Mouse (Mus musculus) liver, embryonic 15.5 days (tissue): ENCODE measurements around the gene Ofd1. TPM values are rescaled to one million over a fixed set of nuclear protein-coding genes. Genes with fewer than 3 reads are reported as not detected.

Experiments
- ATAC-seq: fragments of 200-750 bp; cut with Nextera tagmentation; 2 replicates; pipeline ENCODE4 v1.8.0; 2017; ENCODE audit warnings: moderate number of reproducible peaks, mild to moderate bottlenecking, moderate library complexity; ENCODE audit not compliant: insufficient read depth
- H3K27ac ChIP-seq: fragments of 300-500 bp; sonication (generic); replicated peaks from 2 replicates; pipeline ENCODE4 v1.5.1; 2015; ENCODE audit warnings: mild to moderate bottlenecking, inconsistent platforms
- H3K27me3 ChIP-seq: fragments of 300-500 bp; sonication (generic); 2 replicates; pipeline ENCODE4 v1.6.1; 2015; ENCODE audit warnings: mild to moderate bottlenecking, inconsistent platforms
- H3K36me3 ChIP-seq: fragments of 300-500 bp; sonication (generic); replicated peaks from 2 replicates; pipeline ENCODE4 v1.6.1; 2015; ENCODE audit warnings: moderate library complexity, mild to moderate bottlenecking, inconsistent platforms
- H3K4me1 ChIP-seq: fragments of 300-500 bp; sonication (generic); replicated peaks from 2 replicates; pipeline ENCODE4 v1.6.1; 2015; ENCODE audit warnings: inconsistent platforms
- H3K4me2 ChIP-seq: fragments of 300-500 bp; sonication (generic); 2 replicates; pipeline ENCODE4 v1.6.1; 2015; ENCODE audit warnings: moderate library complexity, mild to moderate bottlenecking, inconsistent platforms
- H3K4me3 ChIP-seq: fragments of 300-500 bp; sonication (generic); replicated peaks from 2 replicates; pipeline ENCODE4 v1.5.1; 2015; ENCODE audit warnings: mild to moderate bottlenecking, inconsistent platforms
- H3K9ac ChIP-seq: fragments of 300-500 bp; sonication (generic); 2 replicates; pipeline ENCODE4 v1.6.1; 2015; ENCODE audit warnings: moderate library complexity, mild to moderate bottlenecking, inconsistent platforms
- H3K9me3 ChIP-seq: fragments of 300-500 bp; sonication (generic); replicated peaks from 2 replicates; pipeline ENCODE4 v1.6.1; 2016; ENCODE audit warnings: inconsistent platforms
- WGBS: fragments of 180-500 bp; shearing (Covaris S2); methylation state at CpG from one replicate; pipeline ENCODE4 v1.1.7; 2015; ENCODE audit warnings: mixed read lengths; ENCODE audit not compliant: insufficient replicate concordance; 5-methylcytosine and 5-hydroxymethylcytosine counted together
- polyA plus RNA-seq: library from polyadenylated mRNA; unstranded; fragments of >200 nt; fragmentation: Nextera tagmentation; extraction: Ambion mirVana; gene quantifications from 2 replicates; pipeline ENCODE4 v1.2.1, GENCODE M21; 2015

Ofd1 gene
- polyA plus RNA-seq, 1 experiment from 2014 or later = 2.2 TPM

- no peak overlapping the region for H3K4me3 ChIP-seq
- no peaks in the 10 kb centered on the region for H3K9me3 ChIP-seq
- 67% methylated on average over 2 of the region's 2 CpGs for WGBS
Measured at GRCm38 (mm10) chrX:166434812-166435211, 5.7 kb downstream of the Ofd1 start.

GRCm38 (mm10) chrX:166416196-166416595 lies 24.3 kb downstream of the Ofd1 start:
- WGBS = 46% methylated on average over 5 of the region's 6 CpGs
- no peak overlapping the region for H3K9ac ChIP-seq
- no peak overlapping the region for H3K27ac ChIP-seq
- no peaks in the 10 kb centered on the region for H3K36me3 ChIP-seq
- no peaks in the 10 kb centered on the region for H3K9me3 ChIP-seq
- H3K27me3 ChIP-seq = no peaks in the 10 kb centered on the region
- ATAC-seq = no peak
- H3K4me1 ChIP-seq = no peaks in the 10 kb centered on the region
- H3K4me2 ChIP-seq = no peak overlapping the region
- H3K4me3 ChIP-seq = no peak overlapping the region

More at GRCm38 (mm10) chrX:166434812-166435211, 5.7 kb downstream of the Ofd1 start:
- no peak for ATAC-seq
- Histone ChIP-seq H3K9ac (no peak overlapping the region), H3K27me3 (no peaks in the 10 kb centered on the region; the same call in 1 of the 2 replicates), H3K27ac (no peak overlapping the region), H3K4me2 (no peak overlapping the region), H3K4me1 (0 out of 2 replicates have a peak, but pooled peaks cover 4% of the 10 kb centered on the region), H3K36me3 (0 out of 2 replicates have a peak, but pooled peaks cover 3% of the 10 kb centered on the region)

DNA sequence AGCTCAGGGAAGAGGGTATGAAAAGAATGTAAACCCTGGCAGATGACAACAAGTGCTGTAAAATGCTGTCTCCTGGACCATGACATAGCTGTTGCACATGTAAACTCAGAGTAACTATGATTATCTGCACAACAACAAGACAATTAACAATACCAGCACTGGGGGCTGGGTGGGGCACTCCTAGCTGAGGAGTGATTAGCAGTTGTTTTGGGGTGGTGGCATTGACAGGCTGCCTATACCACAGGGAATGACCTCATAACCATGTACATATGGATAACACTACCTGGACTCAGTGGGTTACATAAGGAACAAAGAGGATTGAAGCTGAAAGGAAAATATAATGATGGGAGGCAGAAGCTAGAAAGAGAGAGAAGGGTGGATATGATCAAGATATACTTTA lies 32.6 kb downstream of the Ofd1 start:
- Histone ChIP-seq H3K9me3 (no peaks in the 10 kb centered on the region), H3K4me2 (no peak overlapping the region), H3K27ac (no peak overlapping the region), H3K4me3 (no peak overlapping the region), H3K4me1 (no peaks in the 10 kb centered on the region), H3K36me3 (peaks cover 5% of the 10 kb centered on the region; the same call in 1 of the 2 replicates), H3K27me3 (no peaks in the 10 kb centered on the region; the same call in 1 of the 2 replicates), H3K9ac (no peak overlapping the region)
- no peak for ATAC-seq

- no peaks in the 10 kb centered on the region for H3K4me1 ChIP-seq
- ATAC-seq = no peak
- no peaks in the 10 kb centered on the region for H3K36me3 ChIP-seq
- H3K9me3 ChIP-seq = no peaks in the 10 kb centered on the region
- H3K27me3 ChIP-seq = no peaks in the 10 kb centered on the region
- H3K4me2 ChIP-seq = no peak overlapping the region
- 74% methylated on average over 1 of the region's 1 CpGs for WGBS
- no peak overlapping the region for H3K4me3 ChIP-seq
- H3K27ac ChIP-seq = no peak overlapping the region
- H3K9ac ChIP-seq = no peak overlapping the region
Measured at GRCm38 (mm10) chrX:166393753-166394152, 46.8 kb downstream of the Ofd1 start.

DNA sequence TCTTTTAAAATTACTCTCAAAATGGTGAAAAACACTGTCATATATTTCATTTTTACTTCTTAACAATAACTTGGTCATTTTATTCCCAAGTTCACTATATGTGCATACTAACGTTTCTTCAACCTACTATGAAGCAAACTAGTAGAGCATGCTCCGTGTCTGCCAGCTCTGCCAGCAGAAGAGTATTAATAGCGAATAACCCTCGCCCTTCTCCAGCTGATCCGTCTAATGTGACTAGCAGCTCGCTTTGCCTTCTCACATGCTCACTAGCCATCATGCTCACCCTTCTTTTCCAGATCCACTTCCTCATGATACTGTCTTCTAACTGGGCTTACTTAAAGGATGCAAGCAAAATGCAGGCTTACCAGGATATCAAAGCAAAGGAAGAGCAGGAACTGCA lies 53.8 kb downstream of the Ofd1 start:
- Histone ChIP-seq H3K4me3 (no peak overlapping the region), H3K4me1 (no peaks in the 10 kb centered on the region), H3K36me3 (no peaks in the 10 kb centered on the region), H3K9ac (no peak overlapping the region), H3K27me3 (peaks cover 3% of the 10 kb centered on the region; the same call in 1 of the 2 replicates), H3K4me2 (no peak overlapping the region), H3K27ac (no peak overlapping the region), H3K9me3 (no peaks in the 10 kb centered on the region)
- WGBS = 74% methylated on average over 6 of the region's 6 CpGs
- ATAC-seq = no peak

DNA sequence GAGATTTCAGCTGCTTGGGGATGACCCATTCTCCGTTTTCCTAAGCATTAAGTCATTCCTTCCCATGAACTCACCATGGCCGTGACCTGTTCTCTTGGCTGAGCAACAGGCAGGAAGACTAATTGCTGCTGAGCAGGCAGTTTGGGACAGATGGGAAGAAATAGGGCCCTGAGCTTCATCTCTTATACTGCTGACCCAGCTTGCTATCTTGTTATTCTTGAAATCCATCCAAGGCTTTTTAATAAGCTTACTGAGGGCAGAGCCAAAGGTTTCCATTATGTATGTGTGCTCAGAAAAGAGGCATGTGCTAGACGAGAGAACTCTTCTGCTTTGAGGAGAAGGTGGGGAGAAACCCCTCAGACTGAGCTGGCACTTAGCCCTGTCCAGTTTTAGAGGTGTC lies 55.6 kb downstream of the Ofd1 start:
- no peak overlapping the region for H3K4me2 ChIP-seq
- H3K9me3 ChIP-seq = no peaks in the 10 kb centered on the region
- no peak overlapping the region for H3K27ac ChIP-seq
- no peak overlapping the region for H3K9ac ChIP-seq
- no peaks in the 10 kb centered on the region for H3K4me1 ChIP-seq
- 43% methylated on average over 3 of the region's 3 CpGs for WGBS
- H3K4me3 ChIP-seq = no peak overlapping the region
- no peak for ATAC-seq
- H3K27me3 ChIP-seq = peaks cover 3% of the 10 kb centered on the region; the same call in 1 of the 2 replicates
- H3K36me3 ChIP-seq = no peaks in the 10 kb centered on the region

DNA sequence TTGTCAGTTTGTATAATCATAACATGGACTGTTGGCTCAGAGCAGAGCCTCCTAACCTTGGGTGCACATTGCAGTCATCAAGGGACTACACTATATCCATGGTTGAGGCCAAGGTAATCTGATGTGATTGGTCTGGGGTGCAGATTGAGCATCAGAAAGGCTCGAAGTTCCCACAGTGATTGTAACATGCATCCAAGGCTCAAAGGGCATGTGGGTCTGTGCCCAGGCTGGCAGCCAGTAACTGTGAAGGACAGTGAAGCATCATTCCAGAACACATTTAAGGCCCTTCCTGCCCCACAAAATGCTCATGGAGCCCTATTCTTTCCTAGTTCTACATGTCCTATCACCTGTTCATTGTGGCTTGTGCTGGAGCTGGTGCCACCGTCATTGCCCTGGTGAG lies 56.9 kb downstream of the Ofd1 start:
- ATAC-seq = no peak

DNA sequence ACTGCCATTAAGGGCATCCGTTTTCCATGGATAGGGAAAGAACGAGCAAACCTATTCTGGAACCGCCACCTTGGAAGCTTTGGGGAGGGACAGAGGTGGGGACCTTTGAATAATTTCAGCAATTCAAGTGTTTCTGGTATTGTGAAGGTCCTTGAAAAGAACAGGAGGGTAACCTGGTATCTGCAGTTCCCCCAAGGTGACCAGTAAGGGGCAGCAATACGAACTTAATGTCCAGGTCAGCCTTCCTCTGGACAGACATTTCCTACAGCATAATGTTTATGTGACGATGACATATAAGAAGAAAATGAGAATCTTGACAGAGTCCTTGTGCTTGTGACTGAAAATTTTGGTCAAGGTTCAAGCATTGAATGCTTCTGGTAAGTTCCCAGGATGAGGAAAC lies 61.9 kb downstream of the Ofd1 start:
- H3K4me1 ChIP-seq = no peaks in the 10 kb centered on the region
- no peaks in the 10 kb centered on the region for H3K9me3 ChIP-seq
- 69% methylated on average over 5 of the region's 5 CpGs for WGBS
- no peaks in the 10 kb centered on the region for H3K36me3 ChIP-seq
- H3K27me3 ChIP-seq = peaks cover 3% of the 10 kb centered on the region; the same call in 1 of the 2 replicates
- no peak overlapping the region for H3K4me3 ChIP-seq
- ATAC-seq = no peak
- H3K4me2 ChIP-seq = no peak overlapping the region
- no peak overlapping the region for H3K27ac ChIP-seq
- H3K9ac ChIP-seq = no peak overlapping the region

More for the DNA sequence above, 56.9 kb downstream of the Ofd1 start:
- no peak overlapping the region for H3K27ac ChIP-seq
- no peak overlapping the region for H3K4me2 ChIP-seq
- H3K4me1 ChIP-seq = no peaks in the 10 kb centered on the region
- H3K27me3 ChIP-seq = peaks cover 3% of the 10 kb centered on the region; the same call in 1 of the 2 replicates
- H3K9ac ChIP-seq = no peak overlapping the region
- H3K9me3 ChIP-seq = no peaks in the 10 kb centered on the region
- no peak overlapping the region for H3K4me3 ChIP-seq
- no peaks in the 10 kb centered on the region for H3K36me3 ChIP-seq
- 64% methylated on average over 2 of the region's 2 CpGs for WGBS

DNA sequence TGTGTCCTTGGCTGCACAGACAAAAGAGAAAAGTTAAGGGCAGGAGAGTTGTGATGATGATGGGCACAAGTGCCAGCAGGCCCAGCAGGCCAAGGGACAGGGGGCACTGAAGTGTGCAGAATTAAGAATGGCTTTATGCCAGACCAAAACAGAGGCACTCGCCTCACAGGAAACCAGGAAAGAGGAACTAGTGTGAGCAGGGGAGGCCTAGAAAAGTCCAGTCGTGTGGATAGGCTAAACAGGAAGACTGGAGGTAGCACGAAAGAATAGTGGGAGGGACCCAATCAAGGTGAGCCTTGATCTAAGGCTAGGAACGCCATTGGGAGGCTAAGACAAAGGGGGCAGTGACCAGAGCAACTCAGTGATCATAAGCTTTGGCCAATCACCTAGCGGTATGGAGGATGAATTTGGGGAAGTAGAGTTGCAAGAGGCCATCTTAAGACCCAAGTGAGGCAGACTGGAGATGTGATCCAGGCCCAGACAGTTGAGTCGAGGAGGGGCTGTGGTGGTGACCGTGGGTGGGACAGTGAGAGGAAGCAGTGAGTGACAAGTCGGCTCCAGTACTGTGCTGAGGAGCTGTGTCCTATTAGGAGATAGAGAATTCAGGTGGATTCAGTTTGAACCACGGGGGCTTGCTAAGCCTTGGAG lies 63.7 kb downstream of the Ofd1 start:
- H3K36me3 ChIP-seq = no peaks in the 10 kb centered on the region
- ATAC-seq = no peak
- H3K4me2 ChIP-seq = no peak overlapping the region
- 42% methylated on average over 9 of the region's 9 CpGs for WGBS
- H3K9me3 ChIP-seq = no peaks in the 10 kb centered on the region
- H3K4me1 ChIP-seq = no peaks in the 10 kb centered on the region
- H3K4me3 ChIP-seq = no peak overlapping the region
- H3K27me3 ChIP-seq = peaks cover 2% of the 10 kb centered on the region; the same call in 1 of the 2 replicates
- H3K27ac ChIP-seq = no peak overlapping the region
- H3K9ac ChIP-seq = no peak overlapping the region

- Histone ChIP-seq H3K4me1 (no peaks in the 10 kb centered on the region), H3K9ac (no peak overlapping the region), H3K4me3 (no peak overlapping the region), H3K27ac (no peak overlapping the region), H3K4me2 (no peak overlapping the region), H3K9me3 (no peaks in the 10 kb centered on the region), H3K27me3 (no peaks in the 10 kb centered on the region; the same call in 1 of the 2 replicates), H3K36me3 (no peaks in the 10 kb centered on the region)
- no peak for ATAC-seq
- 71% methylated on average over 8 of the region's 8 CpGs for WGBS
Measured at GRCm38 (mm10) chrX:166365458-166366213, 74.9 kb downstream of the Ofd1 start.

DNA sequence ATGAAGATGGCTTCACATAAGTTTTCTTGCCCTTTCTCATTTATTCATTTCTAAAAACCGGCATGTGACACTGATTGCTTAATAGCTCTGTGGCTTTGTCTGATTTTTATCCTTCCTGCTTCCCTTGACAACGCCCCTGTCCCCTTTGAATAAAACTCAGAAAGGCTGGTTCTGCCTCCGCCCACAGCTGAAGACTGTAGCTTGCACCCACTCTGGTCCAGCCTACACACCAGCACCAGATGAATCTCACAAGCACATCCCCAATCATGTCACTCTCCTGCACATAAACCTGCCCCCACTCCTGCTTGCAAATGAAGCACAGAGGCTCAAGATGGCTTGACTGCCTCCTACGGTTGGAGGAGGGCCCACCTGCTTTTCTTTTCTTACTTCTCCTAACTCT lies 80.0 kb downstream of the Ofd1 start:
- H3K4me3 ChIP-seq = no peak overlapping the region
- no peaks in the 10 kb centered on the region for H3K9me3 ChIP-seq
- H3K27ac ChIP-seq = no peak overlapping the region
- WGBS = 56% methylated on average over 4 of the region's 4 CpGs
- H3K4me2 ChIP-seq = no peak overlapping the region
- H3K4me1 ChIP-seq = no peaks in the 10 kb centered on the region
- ATAC-seq = no peak
- H3K27me3 ChIP-seq = no peaks in the 10 kb centered on the region
- H3K9ac ChIP-seq = no peak overlapping the region
- H3K36me3 ChIP-seq = no peaks in the 10 kb centered on the region
